Mouse (Mus musculus): Measurements from ENCODE around the gene Olfr110. TPM values are rescaled to one million over a fixed set of nuclear protein-coding genes. Genes with fewer than 3 reads are reported as not detected.

The Olfr110 gene
- polyA plus RNA-seq, 1 experiment from 2014 or later, result not detected

- Histone ChIP-seq H3K4me3 (ENCODE audit: low read depth, low read length) (no peak overlapping the region), H3K4me2 (replicated peaks; ENCODE audit: low read depth, low read length) (no peak overlapping the region), H3K9ac (ENCODE audit: low read depth, low read length) (no peak overlapping the region), H3K9me3 (ENCODE audit: control insufficient read depth, low read length) (no peaks in the 10 kb centered on the region), H3K27ac (ENCODE audit: low read depth, low read length) (no peak overlapping the region), H3K36me3 (ENCODE audit: control insufficient read depth, insufficient read depth, low read length) (no peaks in the 10 kb centered on the region), H3K27me3 (ENCODE audit: control insufficient read depth, insufficient read depth, low read length) (no peaks in the 10 kb centered on the region), H3K4me1 (replicated peaks; ENCODE audit: control insufficient read depth, insufficient read depth, low read length) (no peaks in the 10 kb centered on the region)
- ATAC-seq (ENCODE audit: low FRiP score), result no peak
- 77% methylated on average over 3 of the region's 4 CpGs for WGBS
- DNase-seq (ENCODE audit: low spot score), result no peak
Observed at GRCm38 (mm10) chr17:37541454-37542119, 49.3 kb downstream of the Olfr110 start.

GRCm38 (mm10) chr17:37543800-37544435 is 51.6 kb downstream of the Olfr110 start:
- Histone ChIP-seq H3K4me1 (replicated peaks; ENCODE audit: control insufficient read depth, insufficient read depth, low read length) (no peaks in the 10 kb centered on the region), H3K36me3 (ENCODE audit: control insufficient read depth, insufficient read depth, low read length) (no peaks in the 10 kb centered on the region), H3K27me3 (ENCODE audit: control insufficient read depth, insufficient read depth, low read length) (no peaks in the 10 kb centered on the region), H3K9ac (ENCODE audit: low read depth, low read length) (no peak overlapping the region), H3K27ac (ENCODE audit: low read depth, low read length) (no peak overlapping the region), H3K9me3 (ENCODE audit: control insufficient read depth, low read length) (no peaks in the 10 kb centered on the region), H3K4me3 (ENCODE audit: low read depth, low read length) (no peak overlapping the region), H3K4me2 (replicated peaks; ENCODE audit: low read depth, low read length) (no peak overlapping the region)
- DNase-seq (ENCODE audit: low spot score) (no peak), ATAC-seq (ENCODE audit: low FRiP score) (no peak)
- WGBS, result 66% methylated on average over 3 of the region's 3 CpGs

Other genes with a start within 250 kb of the Olfr110 start
- not detected in 2 replicates for gene Olfr98, start 228.7 kb upstream of the Olfr110 start, polyA plus RNA-seq (2014; fragmentation: Nextera tagmentation; extraction: Ambion mirVana)
- gene H2-M3, start 222.2 kb upstream of the Olfr110 start, polyA plus RNA-seq (2014; fragmentation: Nextera tagmentation; extraction: Ambion mirVana), result 0.93 and 1.3 TPM in 2 replicates
- not detected in 2 replicates for gene Olfr99, start 209.0 kb upstream of the Olfr110 start, polyA plus RNA-seq (2014; fragmentation: Nextera tagmentation; extraction: Ambion mirVana)
- not detected in 2 replicates for gene Olfr101, start 188.2 kb upstream of the Olfr110 start, polyA plus RNA-seq (2014; fragmentation: Nextera tagmentation; extraction: Ambion mirVana)
- not detected in 2 replicates for gene Olfr102, start 175.4 kb upstream of the Olfr110 start, polyA plus RNA-seq (2014; fragmentation: Nextera tagmentation; extraction: Ambion mirVana)
- not detected in 2 replicates for gene Olfr103, start 152.8 kb upstream of the Olfr110 start, polyA plus RNA-seq (2014; fragmentation: Nextera tagmentation; extraction: Ambion mirVana)
- gene Olfr104-ps, start 132.9 kb upstream of the Olfr110 start, polyA plus RNA-seq (2014; fragmentation: Nextera tagmentation; extraction: Ambion mirVana), result not detected in 2 replicates
- not detected in 2 replicates for gene Olfr105-ps, start 113.4 kb upstream of the Olfr110 start, polyA plus RNA-seq (2014; fragmentation: Nextera tagmentation; extraction: Ambion mirVana)
- not detected in 2 replicates for gene Olfr106-ps, start 102.1 kb upstream of the Olfr110 start, polyA plus RNA-seq (2014; fragmentation: Nextera tagmentation; extraction: Ambion mirVana)
- not detected in 2 replicates for gene Olfr107, start 93.2 kb upstream of the Olfr110 start, polyA plus RNA-seq (2014; fragmentation: Nextera tagmentation; extraction: Ambion mirVana)
- not detected in 2 replicates for gene Olfr108, start 47.0 kb upstream of the Olfr110 start, polyA plus RNA-seq (2014; fragmentation: Nextera tagmentation; extraction: Ambion mirVana)
- not detected in 2 replicates for gene Olfr109, start 33.6 kb upstream of the Olfr110 start, polyA plus RNA-seq (2014; fragmentation: Nextera tagmentation; extraction: Ambion mirVana)
- gene H2-M2, start 8.9 kb upstream of the Olfr110 start, polyA plus RNA-seq (2014; fragmentation: Nextera tagmentation; extraction: Ambion mirVana), result 0.11 TPM in 1 of 2 replicates, not detected in the other
- gene Olfr111, start 15.6 kb downstream of the Olfr110 start, polyA plus RNA-seq (2014; fragmentation: Nextera tagmentation; extraction: Ambion mirVana), result not detected in 2 replicates
- not detected in 2 replicates for gene Olfr112, start 77.0 kb downstream of the Olfr110 start, polyA plus RNA-seq (2014; fragmentation: Nextera tagmentation; extraction: Ambion mirVana)
- not detected in 2 replicates for gene Olfr113, start 85.2 kb downstream of the Olfr110 start, polyA plus RNA-seq (2014; fragmentation: Nextera tagmentation; extraction: Ambion mirVana)
- gene Olfr114, start 100.3 kb downstream of the Olfr110 start, polyA plus RNA-seq (2014; fragmentation: Nextera tagmentation; extraction: Ambion mirVana), result not detected in 2 replicates
- not detected in 2 replicates for gene Olfr115, start 134.6 kb downstream of the Olfr110 start, polyA plus RNA-seq (2014; fragmentation: Nextera tagmentation; extraction: Ambion mirVana)
- not detected in 2 replicates for gene Olfr116, start 134.7 kb downstream of the Olfr110 start, polyA plus RNA-seq (2014; fragmentation: Nextera tagmentation; extraction: Ambion mirVana)
- not detected in 2 replicates for gene Olfr117, start 171.3 kb downstream of the Olfr110 start, polyA plus RNA-seq (2014; fragmentation: Nextera tagmentation; extraction: Ambion mirVana)
- not detected in 2 replicates for gene Olfr118, start 174.5 kb downstream of the Olfr110 start, polyA plus RNA-seq (2014; fragmentation: Nextera tagmentation; extraction: Ambion mirVana)
- not detected in 2 replicates for gene Olfr119, start 204.1 kb downstream of the Olfr110 start, polyA plus RNA-seq (2014; fragmentation: Nextera tagmentation; extraction: Ambion mirVana)
- not detected in 2 replicates for gene Olfr120, start 229.3 kb downstream of the Olfr110 start, polyA plus RNA-seq (2014; fragmentation: Nextera tagmentation; extraction: Ambion mirVana)